Mouse (Mus musculus): ENCODE results near the gene Tdg.

DNA sequence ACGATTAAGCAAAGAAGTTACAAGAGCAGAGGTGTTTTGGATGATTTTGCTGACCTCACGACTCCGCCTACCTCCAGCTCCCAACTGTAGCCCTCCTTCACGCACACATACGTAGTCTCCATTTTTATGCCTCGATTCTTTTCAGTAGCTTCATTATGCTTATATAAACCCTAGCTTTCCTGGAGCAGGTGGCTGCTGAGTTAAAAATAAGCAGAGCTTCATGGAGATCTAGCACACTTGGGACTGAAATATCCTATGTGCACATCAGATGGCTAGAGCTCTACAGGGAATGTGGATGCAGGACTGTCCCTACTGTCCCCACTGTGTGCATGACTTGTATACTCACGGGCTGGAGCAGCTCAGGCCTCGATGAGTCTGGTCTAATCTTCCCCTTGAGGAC is 32.2 kb downstream of the Tdg start:
- no peak for TF ChIP-seq HCFC1 (IDR thresholded peaks at IDR 0.05; ENCODE audit: low read depth, low read length)
- TF ChIP-seq KAT2A (IDR thresholded peaks at IDR 0.05; ENCODE audit: insufficient replicate concordance, low read length) = no peak
